Mouse (Mus musculus): ENCODE measurements around the gene Arsg.
A peak's percentile ranks its signal among the peaks of the same experiment; 100 is the strongest.

Gene Arsg

DNA sequence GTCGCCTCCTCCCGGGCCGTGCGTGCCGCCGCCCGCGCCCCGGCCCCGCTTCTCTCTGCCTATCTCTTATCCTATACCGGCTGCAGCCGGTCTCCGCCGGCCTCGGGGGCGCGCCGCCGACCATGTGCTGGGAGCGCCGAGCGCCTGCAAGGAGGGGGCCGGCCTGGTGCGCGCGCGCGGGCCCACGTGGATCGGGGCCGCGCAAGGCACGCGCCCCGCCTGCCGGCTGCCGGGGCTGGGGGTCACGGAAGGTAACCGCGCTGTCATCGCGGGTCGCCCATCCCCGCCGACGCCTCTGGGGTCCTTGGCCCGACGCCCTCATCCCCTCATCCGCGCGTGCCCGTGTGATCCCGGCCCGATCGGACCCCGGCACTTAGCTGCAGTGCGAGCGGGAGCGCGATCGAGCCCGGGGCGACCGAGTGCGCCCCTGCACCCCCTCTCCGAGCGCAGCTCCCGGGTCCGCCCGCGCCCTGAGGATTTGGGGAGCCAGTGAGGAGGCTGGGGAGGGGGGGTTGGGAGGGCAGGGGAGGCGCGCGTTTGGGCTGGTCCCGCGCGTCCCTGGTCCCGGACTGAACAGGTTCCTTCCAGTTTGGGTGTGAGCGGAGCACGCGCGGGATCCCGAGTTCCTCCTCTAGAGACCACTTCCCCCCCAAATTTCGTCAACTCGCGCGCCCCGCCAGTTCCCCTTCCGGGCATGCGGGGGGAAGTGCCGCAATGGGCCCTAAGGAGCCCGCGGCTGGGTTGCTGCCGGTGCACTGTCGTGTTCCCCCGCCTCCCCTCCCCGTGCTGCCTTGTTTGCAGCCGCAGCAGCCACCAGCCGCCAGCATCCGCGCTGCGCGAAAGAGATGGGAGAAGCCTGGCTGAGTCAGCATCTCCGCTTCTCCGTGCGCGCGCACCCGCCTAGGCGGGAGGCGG is at the start of gene Arsg, which contains the start of gene Slc16a6:
Gene Arsg, plus strand, starts transcription at position 204 of the 915 bp plus-strand sequence.
Gene Slc16a6, minus strand, starts transcription at position 428 of the 915 bp plus-strand sequence.
- peak; percentile 98 for DNase-seq

DNA sequence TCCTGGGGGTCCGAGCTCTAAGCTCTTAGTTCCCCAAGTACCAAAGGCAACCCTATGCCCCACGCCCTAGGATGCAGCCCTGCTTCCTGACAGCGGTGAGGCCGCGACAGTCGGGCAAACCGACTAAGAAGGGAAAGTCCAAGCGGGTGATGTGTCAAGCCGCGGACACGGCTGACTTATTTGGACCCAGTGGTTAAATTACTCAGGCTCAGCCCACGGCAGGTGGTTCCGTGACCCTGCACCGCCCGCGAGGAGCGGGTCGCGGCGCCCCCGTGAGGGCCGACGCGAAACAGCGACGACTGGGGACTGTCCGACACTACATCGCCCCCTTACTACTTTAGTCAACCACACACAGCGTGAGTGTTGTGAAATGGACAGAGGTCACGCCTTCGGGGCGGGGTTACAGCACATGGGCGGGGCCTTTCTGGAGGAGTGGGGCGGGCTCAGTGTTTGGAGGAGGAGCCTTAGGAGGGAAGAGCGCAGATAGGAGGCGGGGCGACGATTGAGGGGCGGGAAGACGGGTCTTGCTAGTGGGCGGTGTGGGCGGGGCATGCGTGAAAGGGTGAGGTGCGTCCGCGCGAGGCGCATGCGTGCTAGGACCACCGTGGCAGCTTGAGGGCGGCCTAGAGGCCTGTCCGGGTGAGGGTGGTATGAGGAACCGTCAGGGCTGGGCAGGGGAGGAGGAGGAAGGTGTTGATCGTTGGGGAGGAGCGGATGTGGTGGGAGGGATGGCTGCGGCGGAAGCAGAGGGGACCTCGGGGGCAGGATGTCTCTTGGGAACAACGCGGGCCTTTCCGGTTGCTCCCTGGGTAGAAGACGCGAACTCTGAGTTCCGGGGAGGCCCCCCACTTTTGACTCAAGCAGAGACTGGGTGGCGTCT is 47.5 kb upstream of the Arsg start, which contains the start of gene Amz2:
Gene Amz2, plus strand, starts transcription at position 555 of the 880 bp plus-strand sequence.
- DNase-seq: peak; percentile 100

DNA sequence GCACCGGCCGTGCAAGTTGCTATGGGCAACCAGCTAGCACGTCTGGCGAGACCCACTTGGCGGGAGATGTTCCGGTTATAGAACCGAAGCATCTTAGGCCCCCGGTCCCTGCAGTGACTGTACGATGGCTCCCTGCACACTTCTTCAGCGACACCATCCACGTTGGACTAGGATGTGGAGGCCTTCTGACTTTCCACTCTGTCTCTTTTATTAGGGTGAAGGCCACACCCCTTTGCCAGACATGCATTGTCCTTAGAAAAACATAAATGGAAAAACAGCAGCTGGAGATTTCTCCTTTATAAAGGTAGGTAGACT is 46.9 kb upstream of the Arsg start:
- no peak for DNase-seq

DNA sequence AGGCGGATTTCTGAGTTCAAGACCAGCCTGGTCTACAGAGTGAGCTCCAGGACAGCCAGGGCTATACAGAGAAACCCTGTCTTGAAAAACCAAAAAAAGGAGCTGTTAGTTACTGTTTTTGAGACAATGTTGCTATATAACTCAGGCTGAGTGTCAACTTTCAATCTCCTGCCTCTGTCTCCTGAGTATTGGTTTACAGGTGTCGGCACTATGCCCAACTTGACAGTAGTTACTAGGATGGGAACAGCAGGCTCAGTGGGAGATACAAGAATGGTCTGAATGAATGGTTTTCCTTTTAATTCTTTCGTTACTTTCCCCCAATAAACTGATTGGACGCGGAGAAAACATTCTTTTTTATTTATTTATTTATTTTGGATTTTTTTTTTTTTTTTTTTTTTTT is 45.8 kb upstream of the Arsg start:
- no peak for DNase-seq

DNA sequence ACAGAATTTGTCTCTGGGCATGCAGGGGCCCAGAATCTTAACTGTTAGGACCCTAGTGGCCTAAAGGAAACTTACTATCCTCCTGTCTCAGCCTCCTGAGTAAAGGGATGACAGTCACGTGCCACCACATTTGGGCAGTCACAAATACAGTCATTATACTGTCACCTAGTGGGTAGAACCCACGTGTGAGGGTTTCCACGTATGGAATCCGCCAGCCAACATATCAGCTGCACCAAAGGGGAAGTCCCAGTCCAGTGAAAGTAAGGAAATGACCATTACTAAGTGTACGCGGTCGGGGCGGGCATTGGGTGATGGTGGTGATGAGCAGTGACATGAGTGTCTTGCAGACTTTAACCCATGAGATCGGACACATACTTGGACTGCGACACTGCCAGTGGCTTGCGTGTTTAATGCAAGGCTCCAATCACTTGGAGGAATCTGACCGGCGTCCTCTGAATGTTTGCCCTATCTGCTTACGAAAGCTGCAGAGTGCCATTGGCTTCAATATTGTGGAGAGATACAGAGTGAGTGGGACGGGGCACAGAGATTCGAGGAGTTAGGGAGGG is 38.9 kb upstream of the Arsg start:
- peak; percentile 79 for DNase-seq

DNA sequence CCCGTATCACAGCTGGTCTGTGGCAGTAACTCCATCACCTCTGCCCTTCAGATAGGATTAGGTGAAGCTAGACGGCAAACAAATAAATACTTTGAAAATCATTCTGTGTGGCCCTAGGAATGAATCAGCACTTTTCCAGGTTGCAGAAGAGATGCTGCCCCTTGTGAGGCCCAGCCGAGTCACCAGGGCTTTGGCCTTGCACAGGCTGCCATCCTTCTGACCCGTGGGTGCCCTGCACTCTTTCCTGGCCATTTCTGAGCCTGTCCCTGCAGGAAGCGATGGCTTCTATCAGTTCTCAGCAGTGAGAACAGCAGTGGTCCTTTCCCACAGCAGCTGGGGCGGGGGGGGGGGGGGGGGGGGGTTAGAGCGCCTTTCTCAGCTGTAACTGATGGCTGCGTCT is 36.3 kb upstream of the Arsg start:
- peak; percentile 84 for DNase-seq

DNA sequence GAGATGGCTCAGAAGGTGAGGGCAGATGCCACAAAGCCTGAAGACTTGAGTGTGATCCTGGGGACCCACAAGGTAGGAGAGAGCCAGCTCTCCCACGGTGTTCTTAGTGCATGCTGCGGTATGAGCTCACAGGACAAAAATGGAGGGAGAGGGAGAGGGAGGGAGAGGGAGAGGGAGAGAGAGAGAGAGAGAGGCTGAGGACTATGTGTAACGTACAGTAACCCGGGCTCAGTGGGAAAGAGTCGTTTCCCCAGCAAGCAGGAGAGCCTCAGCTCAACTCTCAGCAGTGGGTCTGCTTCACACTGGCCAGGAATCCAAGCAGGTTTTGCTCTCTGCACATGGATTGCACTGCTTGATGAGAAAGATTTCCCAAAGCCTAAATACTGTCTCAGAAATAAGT is 34.0 kb upstream of the Arsg start:
- DNase-seq: no peak

DNA sequence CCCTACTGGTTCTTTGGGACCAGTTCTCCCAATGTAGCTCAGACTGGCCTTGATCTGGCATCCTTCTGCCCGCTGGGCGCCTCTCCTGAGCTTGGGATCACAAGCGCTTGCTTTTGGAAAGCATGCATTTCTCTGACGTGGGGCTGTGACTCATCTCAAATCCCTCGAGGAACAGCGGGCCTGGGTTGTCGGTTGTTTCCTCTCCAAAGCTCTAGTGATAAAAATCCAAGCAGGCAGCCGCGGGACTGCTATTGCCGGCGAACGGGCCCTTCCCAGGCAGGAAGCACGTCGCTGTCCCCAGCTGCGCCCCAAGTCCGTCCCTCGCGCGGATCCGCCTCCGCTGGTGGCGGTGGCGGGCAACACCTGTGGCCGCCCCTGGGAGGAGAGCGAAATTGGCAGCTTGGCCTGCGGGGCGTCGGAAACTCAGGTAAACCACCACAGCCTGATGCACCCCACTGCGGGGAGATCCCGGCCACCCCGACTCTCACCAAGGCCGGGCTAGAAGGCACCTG is 33.3 kb upstream of the Arsg start:
- peak; percentile 99 for DNase-seq

DNA sequence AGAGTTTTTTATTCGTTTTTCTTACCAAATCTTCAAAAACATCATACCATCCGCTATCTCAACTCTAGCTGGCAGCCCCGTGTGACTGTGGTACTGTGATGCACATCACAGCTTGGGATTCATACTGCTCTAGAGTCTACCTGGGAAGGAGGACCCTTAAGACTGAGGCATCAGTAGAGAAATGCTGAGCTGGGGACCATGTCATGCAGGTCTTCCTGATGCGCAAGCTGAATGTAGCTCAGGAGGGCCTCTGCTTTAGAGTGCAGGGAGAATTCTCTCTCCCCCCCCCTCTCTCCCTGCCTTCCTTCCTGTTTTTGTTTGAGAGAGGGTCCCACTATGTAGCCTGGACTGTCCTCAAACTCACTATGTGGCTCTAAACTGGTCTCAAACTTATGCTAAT is 32.5 kb upstream of the Arsg start:
- no peak for DNase-seq

DNA sequence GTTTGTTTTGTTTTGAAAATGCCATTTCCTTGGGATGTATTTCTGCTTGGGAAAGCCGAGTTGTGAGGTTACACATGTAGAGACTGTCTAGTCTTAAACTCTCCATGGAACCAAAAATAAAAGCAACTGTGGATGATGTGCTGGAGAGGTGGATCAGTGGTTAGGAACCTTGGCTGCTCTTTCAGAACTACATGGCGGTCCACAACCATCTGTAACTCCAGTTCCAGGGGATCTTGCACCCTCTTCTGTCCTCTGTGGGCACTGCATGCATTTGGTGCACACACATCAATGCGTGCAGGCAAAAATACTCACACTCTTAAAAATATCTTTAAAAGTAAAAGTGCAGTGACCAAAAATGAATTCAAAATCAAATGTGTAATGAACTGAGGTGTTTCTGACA is 32.1 kb upstream of the Arsg start:
- DNase-seq: no peak

DNA sequence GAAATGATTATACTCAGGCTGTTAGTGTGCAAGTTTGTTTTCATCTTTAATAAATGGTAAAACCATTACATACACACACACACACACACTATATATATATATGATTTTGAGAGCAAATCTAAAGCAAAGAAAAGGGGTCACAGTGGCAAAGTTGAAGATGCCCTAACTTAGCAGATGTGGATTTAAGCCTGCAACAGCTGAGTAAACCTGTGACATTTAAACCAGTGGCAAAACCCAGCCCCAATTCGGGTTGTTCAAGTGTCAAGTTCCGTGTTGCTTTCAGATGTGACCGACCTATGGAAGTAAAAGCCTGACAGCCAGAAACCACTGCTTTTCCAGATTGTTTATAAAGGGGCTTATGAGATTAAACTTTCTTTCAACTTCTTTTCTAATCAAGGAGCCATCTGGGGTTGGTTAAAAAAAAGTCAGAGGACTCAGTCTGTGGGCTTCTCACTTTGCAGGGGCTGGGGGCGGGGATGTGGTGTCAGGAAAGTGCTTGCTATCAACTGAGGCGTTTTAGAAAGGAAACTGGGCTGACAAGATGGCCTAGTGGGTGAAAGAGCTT is 30.9 kb upstream of the Arsg start:
- DNase-seq: no peak

DNA sequence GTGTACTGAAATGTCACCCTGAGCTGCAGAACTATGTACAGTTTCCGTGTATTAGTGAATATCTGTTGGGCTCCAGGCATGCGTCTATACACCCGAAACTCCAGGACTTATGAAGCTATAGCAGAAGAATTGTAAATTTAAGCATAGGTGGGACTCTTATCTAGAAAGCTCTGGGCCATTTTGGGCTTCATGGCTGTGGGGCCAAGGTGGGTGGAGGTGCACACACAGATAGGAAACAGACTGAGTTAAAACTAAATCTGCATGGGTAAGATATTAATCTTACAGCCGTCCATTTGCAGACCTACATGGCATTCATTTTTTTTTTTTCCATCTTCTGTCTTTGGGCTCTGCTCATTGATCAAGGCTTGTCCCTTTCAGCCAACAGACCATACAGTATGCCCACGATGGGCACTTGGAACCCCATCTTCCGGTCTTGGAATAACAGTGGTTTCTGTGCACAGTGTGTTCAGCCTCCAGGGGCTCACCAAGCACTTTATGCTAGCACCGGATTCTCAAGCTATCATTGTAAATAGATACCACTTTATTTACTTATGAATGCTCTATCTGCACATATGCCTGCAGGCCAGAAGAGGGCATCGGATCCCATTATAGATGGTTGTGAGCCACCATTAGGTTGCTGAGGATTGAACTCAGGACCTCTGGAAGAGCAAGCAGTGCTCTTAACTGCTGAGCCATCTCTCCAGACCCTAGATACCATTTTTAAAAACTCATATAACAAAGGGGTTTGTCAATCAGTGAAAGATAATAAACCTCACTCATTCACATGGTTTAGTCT is 29.5 kb upstream of the Arsg start:
- DNase-seq: no peak

DNA sequence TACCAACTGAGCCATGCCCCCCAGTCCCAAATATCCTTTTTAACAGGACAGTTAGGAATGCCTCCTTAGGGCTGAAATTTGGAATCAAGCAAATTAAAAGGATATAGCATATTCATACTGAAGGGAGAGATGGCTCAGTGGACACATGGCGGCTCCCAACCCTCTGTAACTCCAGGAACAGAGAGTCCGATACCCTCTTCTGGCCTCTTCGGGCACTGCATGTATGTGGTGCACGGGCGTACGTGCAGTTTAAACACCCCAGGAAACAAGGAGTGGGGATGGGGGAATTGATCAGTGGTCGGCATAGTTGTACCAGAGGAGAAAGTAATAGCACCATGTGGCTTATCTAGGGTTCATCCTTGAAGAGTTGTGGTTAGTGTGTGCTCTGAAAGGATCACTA is 28.6 kb upstream of the Arsg start:
- no peak for DNase-seq

DNA sequence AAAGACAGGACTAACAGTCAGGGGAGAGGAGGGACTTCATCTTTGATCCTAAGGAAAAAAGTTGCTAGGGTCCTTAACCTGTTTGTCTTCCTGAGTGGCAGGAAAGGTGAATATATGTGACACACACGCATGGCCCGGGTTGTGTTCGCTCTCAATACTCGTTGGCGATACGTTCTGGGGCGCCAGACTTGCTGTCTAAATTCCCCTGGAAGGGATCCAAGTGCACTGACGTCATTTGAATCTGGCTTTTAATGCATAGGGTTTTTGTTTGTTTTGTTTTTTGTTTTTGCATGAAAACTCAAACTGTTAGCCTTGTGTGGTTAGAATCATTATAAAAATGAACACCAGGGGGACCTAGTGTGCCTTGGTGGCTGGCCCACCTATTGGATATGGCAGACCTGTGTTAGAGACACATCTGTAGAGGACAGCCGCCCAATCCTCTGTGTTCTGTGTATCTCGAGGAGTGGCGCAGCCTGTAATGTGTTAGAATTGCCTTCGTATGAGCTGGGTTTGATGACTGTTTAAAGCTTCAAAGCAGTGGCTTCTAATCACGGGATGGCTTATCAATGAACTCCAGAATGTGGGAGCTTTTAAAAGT is 27.6 kb upstream of the Arsg start:
- DNase-seq: no peak

DNA sequence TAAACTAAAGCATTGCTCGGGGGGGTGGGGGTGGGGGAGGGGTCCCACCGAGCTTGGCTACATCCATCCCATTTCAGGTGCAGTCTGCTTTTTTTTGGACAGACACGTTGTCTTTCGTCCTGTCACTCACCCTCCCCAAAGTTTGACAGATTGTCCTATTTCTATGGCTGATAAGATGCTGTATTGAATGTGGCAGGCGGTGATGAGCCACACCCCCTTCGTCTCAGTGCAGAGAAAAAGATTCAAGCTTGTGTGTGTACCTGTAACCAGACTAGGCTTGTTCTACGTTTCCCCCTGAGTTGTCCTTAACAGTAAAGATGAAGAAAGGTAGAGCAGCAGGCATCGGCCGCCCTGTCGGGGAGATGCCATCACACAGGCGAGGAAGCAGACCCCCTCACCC is 22.0 kb upstream of the Arsg start:
- no peak for DNase-seq

DNA sequence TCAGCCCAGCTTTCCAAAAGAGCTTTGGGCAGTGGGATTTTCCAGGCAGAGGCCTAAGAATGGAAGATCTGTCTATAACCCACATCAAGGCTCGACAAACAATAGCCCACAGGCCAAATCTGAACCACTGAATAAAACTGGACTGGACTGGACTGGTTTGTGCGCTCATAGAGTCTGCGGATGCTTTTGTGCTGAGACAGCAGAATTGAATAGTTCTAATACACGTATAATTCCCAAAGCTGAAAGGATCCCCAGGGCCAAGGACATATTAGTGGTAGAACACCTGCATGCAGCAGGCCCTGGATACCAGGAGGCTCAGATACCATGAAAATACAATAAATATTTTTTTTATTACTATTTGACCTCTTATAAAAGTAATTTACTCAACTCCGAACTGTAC is 16.9 kb upstream of the Arsg start:
- no peak for DNase-seq

DNA sequence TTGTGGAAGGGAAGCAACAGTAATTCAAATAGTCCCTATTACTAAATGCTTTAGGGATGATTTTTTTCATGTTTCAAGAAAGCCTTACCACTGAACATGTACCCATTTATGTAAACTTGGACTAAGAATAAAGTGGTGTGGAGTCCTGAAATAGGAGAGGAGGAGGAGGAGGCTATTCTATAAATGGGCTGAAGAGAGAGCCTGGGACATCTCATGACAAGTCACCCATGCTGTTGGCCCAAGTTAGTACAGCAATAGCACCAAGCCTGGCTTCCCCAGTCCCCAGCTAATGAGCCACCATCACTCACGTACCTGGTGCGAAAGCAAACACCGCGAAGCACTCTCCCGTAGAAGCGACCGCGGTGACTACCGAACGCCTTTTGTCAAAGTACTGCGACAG is 15.0 kb upstream of the Arsg start:
- DNase-seq: no peak

DNA sequence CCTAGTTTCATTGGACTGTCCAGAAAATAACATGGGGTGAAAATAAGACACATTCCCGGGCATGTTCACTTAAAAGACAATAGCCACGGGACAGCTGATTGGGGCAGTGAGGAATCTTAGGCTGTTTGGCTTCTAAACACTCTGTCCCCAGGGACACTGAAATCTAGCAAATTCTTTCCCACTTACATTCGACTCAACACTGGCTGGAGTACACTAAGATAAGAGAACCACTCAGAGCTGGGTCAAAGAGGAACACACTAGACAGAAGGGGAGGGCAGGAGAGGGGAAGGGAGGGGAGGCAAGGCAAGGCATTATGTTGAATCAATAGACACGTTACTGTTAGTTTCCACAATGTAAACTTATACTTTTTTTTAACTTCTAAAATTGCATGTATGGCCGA is 12.6 kb upstream of the Arsg start:
- DNase-seq: peak; percentile 94

DNA sequence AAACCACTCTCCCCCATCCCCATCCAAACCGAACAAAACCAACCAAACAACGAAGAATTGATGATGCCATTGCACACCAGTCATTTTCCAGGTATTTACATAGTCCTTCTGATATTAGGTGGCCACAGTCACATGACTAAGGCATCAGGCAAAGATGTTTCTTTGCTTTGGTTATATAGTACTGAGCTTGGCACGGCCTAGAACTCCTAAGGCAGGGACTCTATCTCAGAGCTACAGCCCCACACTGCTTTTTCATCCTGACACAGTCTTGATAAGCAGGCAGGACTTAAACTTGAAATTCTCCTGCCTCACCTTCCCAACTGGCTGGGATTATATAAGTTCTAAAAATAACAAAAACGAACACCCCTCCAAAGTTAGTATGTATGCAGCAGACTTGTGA is 8.1 kb upstream of the Arsg start:
- no peak for DNase-seq

DNA sequence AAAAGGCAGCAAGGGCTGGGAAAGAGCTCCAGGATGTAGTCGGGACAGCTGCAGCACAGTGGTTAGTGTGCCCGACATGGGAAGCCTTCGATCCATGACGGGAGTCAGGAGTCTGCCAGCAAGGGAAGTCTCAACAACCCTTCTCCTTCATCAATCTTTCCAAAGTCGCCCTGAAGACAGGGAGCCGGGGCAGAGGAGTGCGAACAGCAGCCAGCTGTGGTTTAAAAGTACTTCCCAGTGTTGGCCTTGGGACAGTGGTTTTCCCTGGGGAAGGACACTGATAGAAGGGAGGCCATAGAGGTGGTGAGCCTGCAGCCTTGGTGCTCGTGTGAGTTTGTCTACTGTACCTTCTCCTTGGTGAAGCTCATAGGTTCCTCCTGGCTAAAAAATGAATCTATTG is 6.2 kb upstream of the Arsg start:
- DNase-seq: peak; percentile 92

DNA sequence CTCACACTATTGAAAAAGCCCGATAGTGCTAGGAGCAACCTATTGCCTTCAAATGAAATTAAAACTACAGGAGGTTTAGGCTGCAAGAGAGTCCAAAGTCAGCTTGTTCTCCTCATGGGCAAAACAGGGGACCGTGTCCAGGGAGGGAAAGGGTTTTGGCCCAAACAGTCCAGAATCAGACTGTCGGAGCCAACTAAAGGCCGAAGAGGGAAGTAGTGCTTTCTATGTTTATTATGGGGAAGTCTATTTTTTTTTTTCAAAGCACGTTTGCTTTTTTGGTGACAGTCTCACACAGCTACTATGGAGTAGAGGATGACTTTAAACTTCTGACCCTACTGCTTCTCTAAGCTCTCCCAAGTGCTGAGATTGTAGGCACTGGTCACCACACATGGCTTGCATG is 5.0 kb upstream of the Arsg start:
- no peak for DNase-seq

DNA sequence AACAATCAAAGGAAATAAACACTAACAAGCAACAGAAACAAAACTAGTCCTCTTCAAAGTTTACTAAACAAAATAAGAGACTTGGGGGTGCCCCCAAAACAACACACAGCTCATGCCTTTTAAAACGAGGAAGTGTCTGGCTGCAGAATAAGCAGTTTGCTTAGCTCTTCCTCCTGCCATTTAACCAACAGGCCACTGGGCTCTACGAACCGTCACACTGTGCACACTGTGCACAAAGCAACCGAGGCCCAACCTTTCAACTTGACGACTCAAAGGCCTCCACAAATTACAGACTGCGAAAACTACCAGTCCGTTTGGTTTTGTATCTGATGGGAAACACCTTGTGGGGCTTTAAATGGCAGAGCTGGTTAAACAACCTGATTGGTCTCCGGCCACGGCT is 3.0 kb upstream of the Arsg start:
- no peak for DNase-seq

All from heart, adult 11 months (tissue).